Mouse (Mus musculus): Measurements from ENCODE around the gene Ugt1a7c. TPM values are rescaled to one million over a fixed set of nuclear protein-coding genes. Genes with fewer than 3 reads are reported as not detected.

Gene Ugt1a7c
- polyA plus RNA-seq, 1 experiment from 2014 or later = 4.2 TPM

DNA sequence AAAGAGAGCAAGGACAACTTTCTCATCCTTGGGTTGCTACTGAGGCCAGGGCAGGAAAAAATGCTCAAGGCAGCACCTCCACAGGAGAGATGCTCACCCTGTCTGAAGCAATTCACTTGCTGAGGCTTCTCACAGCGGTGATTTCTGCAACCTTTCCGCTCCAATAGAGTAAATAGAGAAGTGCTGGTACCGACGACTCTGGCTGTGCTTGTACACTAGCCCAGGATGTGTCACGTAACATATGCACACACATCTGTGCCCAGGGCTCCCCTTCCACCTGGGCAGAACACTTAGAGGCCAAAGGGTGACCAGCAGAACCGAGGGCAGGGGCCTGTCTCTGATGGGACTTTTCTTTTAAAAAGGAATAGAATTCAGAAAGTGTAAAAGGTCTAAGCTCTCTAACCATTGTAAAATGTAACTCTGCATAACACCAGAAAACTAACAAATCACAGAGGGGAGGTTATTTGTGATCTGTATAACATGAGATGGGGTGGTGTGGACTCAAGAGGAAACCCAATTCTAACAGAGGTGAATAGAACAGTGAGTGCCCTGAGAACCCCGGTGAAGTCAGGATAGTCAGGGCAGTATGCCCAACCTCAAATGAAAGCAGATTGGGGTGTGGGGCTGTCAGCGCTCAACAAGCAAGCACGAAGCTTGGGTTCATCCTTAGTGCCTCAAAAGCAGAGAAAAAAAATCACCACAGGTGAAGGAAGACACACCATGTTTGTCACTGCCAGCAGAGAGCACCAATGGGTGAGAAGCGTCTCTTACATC lies 165.9 kb downstream of the Ugt1a7c start:
- H3K4me1 ChIP-seq = peaks cover 14% of the 10 kb centered on the region
- H3K9ac ChIP-seq = no peak overlapping the region
- no peak overlapping the region for H3K4me2 ChIP-seq
- no peak overlapping the region for H3K4me3 ChIP-seq
- no peaks in the 10 kb centered on the region for H3K9me3 ChIP-seq
- WGBS = 83% methylated on average over 10 of the region's 10 CpGs
- H3K27me3 ChIP-seq = no peaks in the 10 kb centered on the region
- H3K36me3 ChIP-seq = peaks cover 67% of the 10 kb centered on the region
- no peak for ATAC-seq (ENCODE audit: insufficient number of reproducible peaks, low FRiP score, low TSS enrichment, low read depth)
- no peak overlapping the region for H3K27ac ChIP-seq

DNA sequence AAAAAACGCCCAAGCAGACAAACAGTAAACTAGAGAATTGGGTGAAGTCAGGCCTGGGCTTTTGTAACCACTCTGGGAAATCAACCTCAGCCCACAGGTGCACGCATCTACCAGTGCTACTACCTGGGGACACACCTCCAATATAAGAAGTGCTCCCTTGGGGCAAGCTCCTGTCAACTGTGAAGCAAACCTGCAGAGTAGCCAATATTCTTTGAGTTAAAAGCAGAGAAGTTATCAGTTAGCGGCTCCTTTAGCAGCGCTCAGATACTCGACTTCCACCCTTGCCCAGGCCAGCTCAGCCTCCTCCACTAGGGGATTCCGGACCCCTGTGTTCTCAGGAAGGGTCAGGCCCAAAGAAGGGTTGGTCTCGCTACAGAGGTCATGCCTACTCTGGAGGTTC lies 166.8 kb downstream of the Ugt1a7c start:
- 80% methylated on average over 7 of the region's 7 CpGs for WGBS
- ATAC-seq (ENCODE audit: insufficient number of reproducible peaks, low FRiP score, low TSS enrichment, low read depth) = no peak

DNA sequence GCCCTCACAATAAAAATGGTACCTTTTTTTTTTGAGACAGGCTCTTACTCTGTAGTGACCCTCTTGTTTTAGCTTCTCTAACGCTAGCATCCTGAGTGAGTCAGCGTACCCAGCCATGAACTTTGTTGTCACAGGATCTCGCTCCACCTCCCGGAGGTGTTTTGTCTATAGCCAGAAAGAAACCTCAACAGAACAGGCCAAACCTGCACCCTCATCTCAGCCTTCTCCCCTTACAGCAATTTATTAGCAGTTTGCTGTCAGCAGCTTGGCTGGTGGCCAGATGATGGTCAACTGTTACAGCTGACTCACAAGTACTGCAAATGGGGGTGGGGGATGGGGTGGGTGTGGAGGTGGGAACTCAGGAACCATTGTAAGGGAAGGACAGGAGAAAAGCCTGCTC lies 167.4 kb downstream of the Ugt1a7c start:
- 0 out of 2 replicates have a peak, but pooled peaks have one; percentile 1 for ATAC-seq (ENCODE audit: insufficient number of reproducible peaks, low FRiP score, low TSS enrichment, low read depth)
- Histone ChIP-seq H3K27ac (no peak overlapping the region; the same call in 1 of the 2 replicates), H3K4me1 (peaks cover 14% of the 10 kb centered on the region), H3K27me3 (no peaks in the 10 kb centered on the region), H3K9me3 (no peaks in the 10 kb centered on the region), H3K36me3 (peaks cover 81% of the 10 kb centered on the region), H3K4me3 (no peak overlapping the region), H3K4me2 (no peak overlapping the region), H3K9ac (no peak overlapping the region)
- 70% methylated on average over 4 of the region's 4 CpGs for WGBS

More for the DNA sequence above, 166.8 kb downstream of the Ugt1a7c start:
- Histone ChIP-seq H3K4me1 (peaks cover 14% of the 10 kb centered on the region), H3K27ac (no peak overlapping the region; the same call in 1 of the 2 replicates), H3K36me3 (peaks cover 76% of the 10 kb centered on the region), H3K4me3 (no peak overlapping the region), H3K9me3 (no peaks in the 10 kb centered on the region), H3K9ac (no peak overlapping the region), H3K4me2 (no peak overlapping the region), H3K27me3 (no peaks in the 10 kb centered on the region)

DNA sequence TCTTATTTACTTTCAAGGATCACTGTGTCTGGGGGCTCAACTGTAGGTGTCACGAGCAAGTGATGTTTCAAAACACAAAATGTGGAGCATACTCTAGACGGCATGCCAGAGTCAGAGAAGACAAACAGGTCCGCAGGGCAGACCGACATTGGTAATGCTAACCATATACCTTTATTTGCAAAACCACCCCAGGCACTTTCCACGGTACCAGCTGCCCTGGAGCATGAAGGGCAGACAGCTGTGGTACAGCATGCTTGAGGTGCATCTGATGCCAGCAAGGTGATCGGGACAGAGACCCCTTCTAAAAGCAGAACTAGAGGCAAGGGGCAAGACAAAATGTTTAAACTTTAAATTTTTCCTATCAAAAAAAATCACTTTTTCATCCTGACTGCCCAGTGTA lies 168.1 kb downstream of the Ugt1a7c start:
- peaks cover 14% of the 10 kb centered on the region for H3K4me1 ChIP-seq
- no peak for ATAC-seq (ENCODE audit: insufficient number of reproducible peaks, low FRiP score, low TSS enrichment, low read depth)
- no peaks in the 10 kb centered on the region for H3K27me3 ChIP-seq
- WGBS = 68% methylated on average over 6 of the region's 6 CpGs
- 0 out of 2 replicates have a peak overlapping the region, but pooled peaks have one; percentile 0 for H3K27ac ChIP-seq
- no peak overlapping the region for H3K9ac ChIP-seq
- no peak overlapping the region for H3K4me2 ChIP-seq
- H3K4me3 ChIP-seq = no peak overlapping the region
- H3K36me3 ChIP-seq = peaks cover 88% of the 10 kb centered on the region
- no peaks in the 10 kb centered on the region for H3K9me3 ChIP-seq

DNA sequence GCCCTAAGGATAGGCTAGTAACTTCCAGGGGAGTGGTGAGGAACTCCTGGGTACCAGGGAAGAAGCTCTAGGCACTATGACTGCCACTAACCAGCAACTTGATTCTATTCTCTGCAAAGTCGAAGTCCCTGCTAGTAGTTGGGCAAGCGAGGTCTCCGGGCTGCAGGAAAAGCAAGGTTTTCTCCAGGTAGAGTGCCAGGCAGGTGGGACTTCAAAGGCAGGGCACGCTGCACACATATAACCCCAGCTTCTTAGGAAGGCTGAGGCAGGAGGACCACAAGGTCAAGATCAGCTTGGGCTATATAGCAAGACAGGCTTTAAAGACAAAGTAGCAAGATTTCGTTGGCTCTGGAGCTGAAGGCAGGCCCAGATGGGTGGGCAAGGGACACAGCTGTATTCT lies 168.9 kb downstream of the Ugt1a7c start:
- H3K4me3 ChIP-seq = no peak overlapping the region
- no peaks in the 10 kb centered on the region for H3K9me3 ChIP-seq
- 92% methylated on average over 5 of the region's 5 CpGs for WGBS
- no peak overlapping the region for H3K4me2 ChIP-seq
- H3K36me3 ChIP-seq = peaks cover 97% of the 10 kb centered on the region
- peaks cover 14% of the 10 kb centered on the region for H3K4me1 ChIP-seq
- no peaks in the 10 kb centered on the region for H3K27me3 ChIP-seq
- no peak for ATAC-seq (ENCODE audit: insufficient number of reproducible peaks, low FRiP score, low TSS enrichment, low read depth)
- no peak overlapping the region for H3K27ac ChIP-seq
- no peak overlapping the region for H3K9ac ChIP-seq

DNA sequence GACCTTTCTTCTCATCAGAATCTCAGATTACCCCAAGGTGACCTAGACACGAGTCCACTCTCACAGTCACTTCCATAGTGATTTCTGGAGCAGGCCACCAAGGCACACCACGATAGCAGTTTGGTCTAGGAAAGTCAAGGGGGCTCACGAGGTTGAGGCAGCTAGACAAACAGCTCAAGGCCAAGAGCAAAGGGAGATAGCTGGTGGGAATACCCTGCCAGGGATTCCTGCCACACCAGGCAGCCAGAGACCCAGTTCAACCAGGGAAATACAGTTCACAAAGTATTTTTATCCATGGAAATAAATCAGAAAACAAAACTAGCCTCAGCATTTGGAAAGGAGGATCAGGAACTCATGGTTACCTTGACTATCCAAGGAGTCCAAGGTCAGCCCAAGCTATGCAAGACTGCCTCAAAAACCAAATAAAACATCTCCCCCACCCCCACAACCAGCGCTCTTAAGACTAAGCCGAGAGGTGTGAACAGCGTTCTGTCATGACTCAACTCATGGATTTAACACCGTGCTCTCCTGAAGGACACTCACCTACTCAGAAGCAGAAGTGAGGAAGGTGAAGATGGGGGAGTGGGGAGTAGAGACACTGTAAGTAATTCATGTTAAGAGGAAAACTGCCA lies 169.5 kb downstream of the Ugt1a7c start:
- no peak for ATAC-seq (ENCODE audit: insufficient number of reproducible peaks, low FRiP score, low TSS enrichment, low read depth)
- H3K9me3 ChIP-seq = no peaks in the 10 kb centered on the region

DNA sequence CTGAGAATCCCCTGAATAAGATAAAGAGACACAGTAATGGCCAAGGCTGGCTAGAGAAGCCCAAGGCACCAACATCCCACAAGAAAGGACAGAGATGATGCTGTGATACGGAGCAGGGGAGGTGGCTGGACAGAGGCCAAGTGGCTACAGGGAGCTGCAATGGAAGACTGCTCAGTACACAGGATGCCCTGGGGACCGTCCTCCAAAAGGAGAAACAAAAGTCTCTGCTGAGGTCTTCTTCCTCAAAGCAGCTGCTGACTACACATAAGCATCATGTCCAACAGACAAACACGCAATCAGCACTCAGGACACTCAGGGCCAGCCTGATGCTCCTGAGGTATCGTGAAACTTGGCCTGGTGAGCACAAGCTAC lies 170.0 kb downstream of the Ugt1a7c start:
- no peak overlapping the region for H3K4me2 ChIP-seq
- no peaks in the 10 kb centered on the region for H3K27me3 ChIP-seq
- peaks cover 99% of the 10 kb centered on the region for H3K36me3 ChIP-seq
- H3K4me3 ChIP-seq = no peak overlapping the region
- H3K27ac ChIP-seq = no peak overlapping the region
- no peak overlapping the region for H3K9ac ChIP-seq
- no peaks in the 10 kb centered on the region for H3K9me3 ChIP-seq
- no peak for ATAC-seq (ENCODE audit: insufficient number of reproducible peaks, low FRiP score, low TSS enrichment, low read depth)
- WGBS = 77% methylated on average over 4 of the region's 4 CpGs
- H3K4me1 ChIP-seq = peaks cover 7% of the 10 kb centered on the region

More for the DNA sequence above, 169.5 kb downstream of the Ugt1a7c start:
- no peak overlapping the region for H3K9ac ChIP-seq
- H3K27me3 ChIP-seq = no peaks in the 10 kb centered on the region
- no peak overlapping the region for H3K4me3 ChIP-seq
- H3K4me2 ChIP-seq = no peak overlapping the region
- peaks cover 10% of the 10 kb centered on the region for H3K4me1 ChIP-seq
- 86% methylated on average over 7 of the region's 7 CpGs for WGBS
- H3K36me3 ChIP-seq = peaks cover 99% of the 10 kb centered on the region
- no peak overlapping the region for H3K27ac ChIP-seq

DNA sequence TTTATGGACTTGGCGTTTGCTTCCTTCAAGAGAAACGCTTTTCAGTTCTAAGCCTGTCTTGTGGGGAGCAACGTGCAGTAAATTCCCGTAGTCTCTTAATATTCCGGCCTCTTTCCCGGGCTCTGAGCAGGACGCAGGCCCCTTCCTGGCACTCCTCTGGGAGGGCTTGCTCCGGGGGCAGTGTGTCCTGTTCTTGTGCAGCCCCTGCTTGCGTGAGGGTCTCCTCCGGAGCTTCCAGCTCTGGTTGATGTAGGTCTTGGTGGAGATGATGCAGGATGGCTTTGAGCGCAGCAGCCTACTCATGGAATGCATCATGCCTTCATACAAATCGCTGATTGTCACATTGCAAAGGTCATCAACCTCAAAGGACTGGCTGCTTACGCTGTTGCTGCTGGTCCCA lies 171.3 kb downstream of the Ugt1a7c start:
- no peak overlapping the region for H3K27ac ChIP-seq
- H3K4me1 ChIP-seq = peaks cover 7% of the 10 kb centered on the region; the same call in 1 of the 2 replicates
- no peaks in the 10 kb centered on the region for H3K9me3 ChIP-seq
- H3K4me2 ChIP-seq = no peak overlapping the region
- 90% methylated on average over 13 of the region's 13 CpGs for WGBS
- H3K36me3 ChIP-seq = peaks cover 90% of the 10 kb centered on the region
- no peak overlapping the region for H3K9ac ChIP-seq
- no peak overlapping the region for H3K4me3 ChIP-seq
- H3K27me3 ChIP-seq = no peaks in the 10 kb centered on the region
- ATAC-seq (ENCODE audit: insufficient number of reproducible peaks, low FRiP score, low TSS enrichment, low read depth) = no peak

DNA sequence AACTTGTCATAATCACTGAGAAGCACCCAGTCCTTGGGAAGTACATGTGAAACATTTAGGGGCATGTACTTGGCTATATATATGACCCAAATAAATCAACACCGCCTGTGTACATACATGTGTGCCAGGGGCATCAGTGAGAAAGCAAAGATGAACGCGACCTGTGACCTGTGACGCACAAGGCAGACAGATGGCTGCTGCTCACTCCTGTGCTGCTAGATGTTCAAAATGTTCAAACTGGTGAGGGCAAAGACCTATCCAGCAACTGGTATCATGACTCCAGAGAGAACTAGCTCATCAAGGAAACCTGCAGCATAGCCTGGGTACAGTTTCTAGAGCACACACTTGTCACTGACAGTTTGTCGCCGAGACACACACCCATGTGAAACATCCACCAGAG lies 172.6 kb downstream of the Ugt1a7c start:
- WGBS = 92% methylated on average over 6 of the region's 6 CpGs
- H3K4me3 ChIP-seq = no peak overlapping the region
- no peaks in the 10 kb centered on the region for H3K9me3 ChIP-seq
- 0 out of 2 replicates have a peak, but pooled peaks have one; percentile 0 for ATAC-seq (ENCODE audit: insufficient number of reproducible peaks, low FRiP score, low TSS enrichment, low read depth)
- H3K4me2 ChIP-seq = no peak overlapping the region
- H3K9ac ChIP-seq = no peak overlapping the region
- no peaks in the 10 kb centered on the region for H3K27me3 ChIP-seq
- peaks cover 87% of the 10 kb centered on the region for H3K36me3 ChIP-seq
- no peak overlapping the region for H3K27ac ChIP-seq
- H3K4me1 ChIP-seq = no peaks in the 10 kb centered on the region

DNA sequence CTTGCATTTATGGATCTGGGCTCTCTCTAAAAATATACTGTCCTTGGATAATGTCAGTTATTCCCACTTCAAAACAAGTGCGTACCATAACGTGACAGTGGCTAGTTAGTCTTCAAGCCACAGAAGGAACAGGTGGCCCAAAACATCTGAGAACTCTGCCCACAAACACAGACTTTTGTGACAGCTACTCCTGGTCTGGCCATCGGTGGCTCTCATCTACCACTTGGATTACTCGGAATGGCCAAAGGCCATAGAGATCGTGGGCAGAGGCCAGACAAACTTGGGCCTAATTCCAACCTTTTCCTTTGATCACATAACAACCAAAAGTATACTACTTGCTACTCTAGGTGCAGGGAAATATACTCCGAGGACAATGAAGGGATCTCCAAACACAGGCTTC lies 173.2 kb downstream of the Ugt1a7c start:
- H3K9ac ChIP-seq = no peak overlapping the region
- 86% methylated on average over 6 of the region's 6 CpGs for WGBS
- H3K4me1 ChIP-seq = no peaks in the 10 kb centered on the region
- H3K27ac ChIP-seq = no peak overlapping the region
- ATAC-seq (ENCODE audit: insufficient number of reproducible peaks, low FRiP score, low TSS enrichment, low read depth) = no peak
- no peak overlapping the region for H3K4me3 ChIP-seq
- peaks cover 87% of the 10 kb centered on the region for H3K36me3 ChIP-seq
- H3K27me3 ChIP-seq = no peaks in the 10 kb centered on the region
- no peak overlapping the region for H3K4me2 ChIP-seq
- no peaks in the 10 kb centered on the region for H3K9me3 ChIP-seq

All from limb, embryonic 15.5 days (tissue).